Mouse (Mus musculus): ENCODE measurements around the gene Zfp638.
"Not testable (repeated sequence)": the region's sequence is repeated elsewhere in the genome, so short reads cannot be mapped to it uniquely, and the experiment has no call there.

The Zfp638 gene

GRCm38 (mm10) chr6:84010303-84011225 lies 143.7 kb downstream of the Zfp638 start:
- DNase-seq, result peak; percentile 90 to 91

GRCm38 (mm10) chr6:84014961-84015683 lies 148.2 kb downstream of the Zfp638 start:
- DNase-seq, result peak; percentile 48 to 56

GRCm38 (mm10) chr6:84016851-84017250 lies 149.9 kb downstream of the Zfp638 start:
- DNase-seq, result no peak

GRCm38 (mm10) chr6:84017392-84017791 lies 150.5 kb downstream of the Zfp638 start:
- no peak for DNase-seq

GRCm38 (mm10) chr6:84018906-84019550 lies 152.1 kb downstream of the Zfp638 start:
- peak; percentile 70 to 81 for DNase-seq

GRCm38 (mm10) chr6:84020002-84020401 lies 153.1 kb downstream of the Zfp638 start:
- DNase-seq, result peak in 1 of 2 experiments; percentile 51

GRCm38 (mm10) chr6:84021990-84022389 lies 155.1 kb downstream of the Zfp638 start:
- no peak for DNase-seq

- no peak for DNase-seq
These were observed 158.7 kb downstream of the Zfp638 start for GRCm38 (mm10) chr6:84025636-84026035.

GRCm38 (mm10) chr6:84028791-84029190 lies 161.9 kb downstream of the Zfp638 start:
- DNase-seq, result no peak

GRCm38 (mm10) chr6:84029775-84030174 lies 162.9 kb downstream of the Zfp638 start:
- DNase-seq, result no peak

GRCm38 (mm10) chr6:84032516-84032915 lies 165.6 kb downstream of the Zfp638 start:
- not testable (repeated sequence) for DNase-seq

All from kidney, adult 8-10 months (tissue).